Mouse (Mus musculus) heart, embryonic 16.5 days (tissue): ENCODE data around the gene Krt222. TPM values are rescaled to one million over a fixed set of nuclear protein-coding genes. Genes with fewer than 3 reads are reported as not detected.

ENCODE experiments used
- ATAC-seq: fragments of 200-750 bp; cut with Nextera tagmentation; replicated peaks from 2 replicates; pipeline ENCODE4 v1.8.0; 2017; ENCODE audit warnings: moderate number of reproducible peaks; ENCODE audit not compliant: insufficient read depth, low FRiP score; ENCODE audit errors: extremely low read depth
- H3K27ac ChIP-seq: fragments of 300-500 bp; sonication (generic); 2 replicates; pipeline ENCODE4 v1.5.1; 2014; ENCODE audit warnings: mild to moderate bottlenecking, low read length, control low read depth, moderate library complexity
- H3K27me3 ChIP-seq: fragments of 300-500 bp; sonication (generic); 2 replicates; pipeline ENCODE4 v1.6.1; 2014; ENCODE audit warnings: low read length, mixed read lengths; ENCODE audit not compliant: control insufficient read depth, insufficient read depth
- H3K36me3 ChIP-seq: fragments of 300-500 bp; sonication (generic); 2 replicates; pipeline ENCODE4 v1.6.1; 2014; ENCODE audit not compliant: control insufficient read depth, insufficient read depth
- H3K4me1 ChIP-seq: fragments of 300-500 bp; sonication (generic); 2 replicates; pipeline ENCODE4 v1.6.1; 2014; ENCODE audit warnings: low read length, mixed read lengths; ENCODE audit not compliant: control insufficient read depth, insufficient read depth
- H3K4me2 ChIP-seq: fragments of 300-500 bp; sonication (generic); 2 replicates; pipeline ENCODE4 v1.6.1; 2014; ENCODE audit warnings: low read depth, mild to moderate bottlenecking, control low read depth, low read length
- H3K4me3 ChIP-seq: fragments of 300-500 bp; sonication (generic); 2 replicates; pipeline ENCODE4 v1.5.1; 2014; ENCODE audit warnings: mild to moderate bottlenecking, control low read depth, low read length
- H3K9ac ChIP-seq: fragments of 300-500 bp; sonication (generic); 2 replicates; pipeline ENCODE4 v1.6.1; 2014; ENCODE audit warnings: low read length, control low read depth
- H3K9me3 ChIP-seq: fragments of 300-500 bp; sonication (generic); replicated peaks from 2 replicates; pipeline ENCODE4 v1.6.1; 2016; ENCODE audit warnings: low read length; ENCODE audit not compliant: control insufficient read depth
- WGBS: fragments of 180-500 bp; shearing (Covaris S2); extraction: QIAGEN DNeasy Blood & Tissue Kit; methylation state at CpG from one replicate; pipeline ENCODE4 v1.1.7; 2014; 5-methylcytosine and 5-hydroxymethylcytosine counted together
- polyA plus RNA-seq: library from polyadenylated mRNA; unstranded; fragments of >200 nt; fragmentation: Nextera tagmentation; extraction: Ambion mirVana; gene quantifications from 2 replicates; pipeline ENCODE4 v1.2.1, GENCODE M21; 2015

The Krt222 gene
- polyA plus RNA-seq, 1 experiment from 2014 or later = 4.5 TPM

- Histone ChIP-seq H3K4me3 (no peak overlapping the region), H3K4me1 (no peaks in the 10 kb centered on the region), H3K36me3 (no peaks in the 10 kb centered on the region), H3K4me2 (no peak overlapping the region), H3K27me3 (no peaks in the 10 kb centered on the region), H3K9ac (no peak overlapping the region), H3K27ac (no peak overlapping the region), H3K9me3 (no peaks in the 10 kb centered on the region)
- 83% methylated on average over 4 of the region's 4 CpGs for WGBS
- ATAC-seq = no peak
Observed at GRCm38 (mm10) chr11:99272721-99273120, 28.8 kb upstream of the Krt222 start.

- no peak overlapping the region for H3K9ac ChIP-seq
- WGBS = 68% methylated on average over 7 of the region's 7 CpGs
- H3K36me3 ChIP-seq = no peaks in the 10 kb centered on the region
- H3K27ac ChIP-seq = no peak overlapping the region
- no peak for ATAC-seq
- H3K4me3 ChIP-seq = no peak overlapping the region
- H3K4me1 ChIP-seq = no peaks in the 10 kb centered on the region
- H3K9me3 ChIP-seq = no peaks in the 10 kb centered on the region
- H3K4me2 ChIP-seq = no peak overlapping the region
- no peaks in the 10 kb centered on the region for H3K27me3 ChIP-seq
Observed at GRCm38 (mm10) chr11:99269192-99269591, 25.3 kb upstream of the Krt222 start.

GRCm38 (mm10) chr11:99265796-99266195 lies 21.9 kb upstream of the Krt222 start:
- H3K4me2 ChIP-seq = no peak overlapping the region
- H3K4me3 ChIP-seq = no peak overlapping the region
- ATAC-seq = no peak; the same call in 1 of the 2 replicates
- H3K9ac ChIP-seq = no peak overlapping the region
- no peaks in the 10 kb centered on the region for H3K9me3 ChIP-seq
- no peaks in the 10 kb centered on the region for H3K36me3 ChIP-seq
- no peaks in the 10 kb centered on the region for H3K4me1 ChIP-seq
- H3K27ac ChIP-seq = peak overlapping the region; percentile 40; the same call in 1 of the 2 replicates
- WGBS = 48% methylated on average over 9 of the region's 9 CpGs
- no peaks in the 10 kb centered on the region for H3K27me3 ChIP-seq

GRCm38 (mm10) chr11:99265220-99265619 lies 21.3 kb upstream of the Krt222 start:
- Histone ChIP-seq H3K27me3 (no peaks in the 10 kb centered on the region), H3K27ac (0 out of 2 replicates have a peak overlapping the region, but pooled peaks have one; percentile 26), H3K4me3 (no peak overlapping the region), H3K36me3 (no peaks in the 10 kb centered on the region), H3K4me2 (no peak overlapping the region), H3K4me1 (no peaks in the 10 kb centered on the region), H3K9me3 (no peaks in the 10 kb centered on the region), H3K9ac (no peak overlapping the region)
- WGBS = 53% methylated on average over 9 of the region's 9 CpGs
- no peak for ATAC-seq

GRCm38 (mm10) chr11:99256213-99256612 lies 12.3 kb upstream of the Krt222 start:
- Histone ChIP-seq H3K36me3 (no peaks in the 10 kb centered on the region), H3K9me3 (no peaks in the 10 kb centered on the region), H3K27me3 (no peaks in the 10 kb centered on the region), H3K4me3 (no peak overlapping the region), H3K4me2 (no peak overlapping the region), H3K9ac (no peak overlapping the region), H3K4me1 (no peaks in the 10 kb centered on the region), H3K27ac (no peak overlapping the region)
- no peak for ATAC-seq
- WGBS = 70% methylated on average over 4 of the region's 4 CpGs

DNA sequence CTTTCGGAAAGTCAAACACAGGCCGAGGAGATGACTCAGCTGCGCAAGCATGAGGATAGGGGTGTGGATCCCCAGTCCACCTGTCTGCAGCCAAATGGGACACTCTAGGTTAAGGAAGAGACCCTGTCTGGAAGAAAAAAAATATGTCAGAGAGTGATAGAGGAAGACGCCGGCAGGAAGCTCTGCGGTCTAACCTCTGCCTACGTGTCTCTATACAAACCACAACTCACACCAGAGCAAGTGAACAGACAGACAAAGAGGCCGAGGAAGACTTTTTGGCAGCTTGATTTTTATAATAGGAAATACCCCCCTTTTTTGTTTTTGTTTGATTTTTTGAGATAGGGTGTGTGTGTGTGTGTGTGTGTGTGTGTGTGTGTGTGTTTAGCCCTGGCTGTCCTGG lies 11.4 kb upstream of the Krt222 start:
- H3K4me3 ChIP-seq = no peak overlapping the region
- no peaks in the 10 kb centered on the region for H3K4me1 ChIP-seq
- H3K27ac ChIP-seq = no peak overlapping the region
- H3K9me3 ChIP-seq = no peaks in the 10 kb centered on the region
- no peaks in the 10 kb centered on the region for H3K27me3 ChIP-seq
- no peaks in the 10 kb centered on the region for H3K36me3 ChIP-seq
- no peak overlapping the region for H3K4me2 ChIP-seq
- 91% methylated on average over 8 of the region's 8 CpGs for WGBS
- ATAC-seq = no peak
- no peak overlapping the region for H3K9ac ChIP-seq

DNA sequence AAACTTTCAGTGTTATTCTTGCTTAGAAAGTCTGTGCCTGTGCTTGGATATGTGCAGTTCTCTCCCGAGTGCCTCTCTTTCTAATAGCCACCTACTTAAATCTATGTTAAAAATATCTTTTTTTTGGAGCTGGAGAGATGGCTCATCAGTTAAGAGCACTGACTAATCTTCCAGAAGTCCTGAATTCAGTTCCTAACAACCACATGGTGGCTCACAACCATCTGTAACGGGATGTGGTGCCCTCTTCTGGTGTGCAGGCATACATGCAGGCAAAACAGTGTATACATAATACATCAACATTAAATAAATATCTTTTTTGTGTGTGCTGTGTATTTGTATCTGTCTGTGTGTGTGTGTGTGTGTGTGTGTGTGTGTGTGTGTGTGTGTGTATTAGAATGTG lies 10.0 kb upstream of the Krt222 start:
- Histone ChIP-seq H3K9me3 (no peaks in the 10 kb centered on the region), H3K36me3 (no peaks in the 10 kb centered on the region), H3K4me1 (no peaks in the 10 kb centered on the region), H3K4me3 (no peak overlapping the region), H3K4me2 (no peak overlapping the region), H3K27ac (no peak overlapping the region), H3K27me3 (no peaks in the 10 kb centered on the region), H3K9ac (no peak overlapping the region)
- no peak for ATAC-seq
- 51% methylated on average over 2 of the region's 2 CpGs for WGBS

DNA sequence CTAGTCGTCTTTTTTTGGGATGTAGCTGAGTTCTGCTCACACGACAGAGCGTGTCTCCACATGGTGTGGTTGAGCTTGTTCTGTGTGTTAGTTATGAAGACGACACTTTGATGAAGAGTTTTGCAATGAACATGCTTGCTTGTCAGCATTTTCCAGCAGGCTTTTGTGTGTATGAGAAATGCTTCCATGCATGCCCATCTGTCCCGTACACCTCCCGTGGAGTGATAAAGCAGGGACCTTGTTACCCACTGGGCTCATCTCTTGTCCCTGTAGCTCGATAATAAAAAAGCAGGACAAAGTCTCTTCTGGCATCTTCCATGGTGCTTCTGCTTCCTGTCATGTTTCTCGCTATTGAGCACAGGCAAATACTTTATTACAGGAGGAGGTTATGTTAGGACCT lies 8.8 kb upstream of the Krt222 start:
- Histone ChIP-seq H3K4me3 (no peak overlapping the region), H3K9me3 (no peaks in the 10 kb centered on the region), H3K9ac (no peak overlapping the region), H3K4me2 (no peak overlapping the region), H3K4me1 (no peaks in the 10 kb centered on the region), H3K27me3 (no peaks in the 10 kb centered on the region), H3K27ac (no peak overlapping the region), H3K36me3 (no peaks in the 10 kb centered on the region)
- WGBS = 67% methylated on average over 8 of the region's 8 CpGs
- no peak for ATAC-seq

- ATAC-seq = no peak
- H3K4me1 ChIP-seq = no peaks in the 10 kb centered on the region
- 61% methylated on average over 3 of the region's 3 CpGs for WGBS
- H3K4me2 ChIP-seq = no peak overlapping the region
- H3K27ac ChIP-seq = no peak overlapping the region
- H3K9me3 ChIP-seq = no peaks in the 10 kb centered on the region
- H3K4me3 ChIP-seq = no peak overlapping the region
- no peak overlapping the region for H3K9ac ChIP-seq
- H3K27me3 ChIP-seq = no peaks in the 10 kb centered on the region
- H3K36me3 ChIP-seq = no peaks in the 10 kb centered on the region
Observed at GRCm38 (mm10) chr11:99250666-99251065, 6.8 kb upstream of the Krt222 start.

GRCm38 (mm10) chr11:99250241-99250640 lies 6.4 kb upstream of the Krt222 start:
- Histone ChIP-seq H3K27me3 (no peaks in the 10 kb centered on the region), H3K4me2 (no peak overlapping the region), H3K27ac (no peak overlapping the region), H3K4me1 (no peaks in the 10 kb centered on the region), H3K4me3 (no peak overlapping the region), H3K36me3 (no peaks in the 10 kb centered on the region), H3K9ac (no peak overlapping the region), H3K9me3 (no peaks in the 10 kb centered on the region)
- 28% methylated on average over 5 of the region's 5 CpGs for WGBS
- ATAC-seq = no peak
